In genomic region chr11:115717660-115718390, GRCm38 (mm10) we compare ENCODE assay signal across 10 mouse cellular contexts. TPM values are rescaled to one million over a fixed set of nuclear protein-coding genes. Genes with fewer than 3 reads are reported as not detected.
DNase-seq lines count a peak whose midpoint lies in the region; ATAC-seq and TF ChIP-seq lines count a peak whose summit lies in the region.
"Had no signal": no experiment of that assay in that cellular context is flagged by ENCODE, and none has a peak within 500 bp of the region (broad histone marks: within the 10 kb centered on the region; RNA-seq: fewer than 3 reads in every experiment).

No protein-coding gene starts in this region.

- H3K4me2 ChIP-seq in heart, embryonic 11.5 days, result no peak overlapping the region
- H3K4me2 ChIP-seq: embryonic facial prominence, embryonic 15.5 days had no signal

- 64% methylated on average over 8 of the region's 8 CpGs for WGBS in cerebellum, adult 2 months
- WGBS in heart, embryonic 11.5 days (ENCODE audit: insufficient replicate concordance), result 44% methylated on average over 8 of the region's 8 CpGs

- no peaks in the 10 kb centered on the region for H3K36me3 ChIP-seq in megakaryocyte, embryonic 14.5 days (replicated peaks; ENCODE audit: low read length)
- H3K36me3 ChIP-seq in heart, embryonic 11.5 days (ENCODE audit: control insufficient read depth, insufficient read depth, low read length), result no peaks in the 10 kb centered on the region
- H3K36me3 ChIP-seq: embryonic facial prominence, embryonic 15.5 days had no signal

- no peak overlapping the region for H3K27ac ChIP-seq in cerebellum, adult 2 months (ENCODE audit: insufficient read depth, low read length)
- H3K27ac ChIP-seq in heart, embryonic 11.5 days (ENCODE audit: low read depth, low read length), result no peak overlapping the region
- H3K27ac ChIP-seq: embryonic facial prominence, embryonic 15.5 days had no signal

- peaks cover 2% of the 10 kb centered on the region; the same call in 1 of the 2 replicates for H3K4me1 ChIP-seq in cerebellum, adult 2 months (ENCODE audit: control insufficient read depth, insufficient read depth, low read length)
- peaks cover 49% of the 10 kb centered on the region for H3K4me1 ChIP-seq in megakaryocyte, embryonic 14.5 days
- no peaks in the 10 kb centered on the region for H3K4me1 ChIP-seq in heart, embryonic 11.5 days (ENCODE audit: control insufficient read depth, insufficient read depth, low read length)

- H3K9me3 ChIP-seq in megakaryocyte, embryonic 14.5 days, result peaks cover 3% of the 10 kb centered on the region; the same call in 1 of the 2 replicates
- H3K9me3 ChIP-seq in heart, embryonic 11.5 days (replicated peaks; ENCODE audit: control insufficient read depth, low read length), result no peaks in the 10 kb centered on the region
- H3K9me3 ChIP-seq: embryonic facial prominence, embryonic 15.5 days had no signal

- ATAC-seq in heart, embryonic 11.5 days (replicated peaks; ENCODE audit: insufficient number of reproducible peaks, low FRiP score, low TSS enrichment), result no peak

- TF ChIP-seq CTCF in cerebellum, adult 2 months (IDR thresholded peaks at IDR 0.05; ENCODE audit: borderline replicate concordance, insufficient read depth, low read depth, low read length), result peak; percentile 28; the same call in 1 of the 2 replicates
- TF ChIP-seq CTCF in brain, embryonic 14.5 days (IDR thresholded peaks at IDR 0.05; ENCODE audit: borderline replicate concordance, extremely low read depth, insufficient read depth, insufficient read length), result peak; percentile 32; the same call in 1 of the 2 replicates

- H3K4me3 ChIP-seq in cerebellum, adult 2 months (replicated peaks; ENCODE audit: insufficient read depth, low read depth, low read length), result no peak overlapping the region
- H3K4me3 ChIP-seq in megakaryocyte, embryonic 14.5 days (replicated peaks), result peak overlapping the region; percentile 59
- no peak overlapping the region for H3K4me3 ChIP-seq in heart, embryonic 11.5 days (ENCODE audit: low read depth, low read length)
- H3K4me3 ChIP-seq: embryonic facial prominence, embryonic 15.5 days had no signal

- H3K27me3 ChIP-seq in cerebellum, adult 2 months (ENCODE audit: control insufficient read depth, insufficient read depth, low read length), result no peaks in the 10 kb centered on the region
- peaks cover 2% of the 10 kb centered on the region for H3K27me3 ChIP-seq in megakaryocyte, embryonic 14.5 days (replicated peaks)
- no peaks in the 10 kb centered on the region for H3K27me3 ChIP-seq in heart, embryonic 11.5 days (ENCODE audit: control insufficient read depth, insufficient read depth, low read length)
- H3K27me3 ChIP-seq: embryonic facial prominence, embryonic 15.5 days had no signal

- no peak overlapping the region for H3K9ac ChIP-seq in heart, embryonic 11.5 days (ENCODE audit: low read depth, low read length)
- H3K9ac ChIP-seq: embryonic facial prominence, embryonic 15.5 days had no signal

- no peak for TF ChIP-seq POLR2A in cerebellum, adult 2 months (IDR thresholded peaks at IDR 0.05; ENCODE audit: borderline replicate concordance, insufficient read depth, low read length)
- no peak for TF ChIP-seq POLR2A in brain, embryonic 14.5 days (IDR thresholded peaks at IDR 0.05; ENCODE audit: borderline replicate concordance, extremely low read depth, insufficient read depth, insufficient read length, poor library complexity, severe bottlenecking)

- no peak for DNase-seq in cerebellum, adult 2 months
- DNase-seq in cerebellum, adult 18-20 months, result no peak
- peak; percentile 18 for DNase-seq in 3134 (ENCODE audit: extremely low read depth, insufficient read length, low spot score)
- DNase-seq in brain, embryonic 14.5 days (ENCODE audit: low read depth), result peak; percentile 6
- DNase-seq in layer of hippocampus, adult 9-11 months, result no peak
- no peak for DNase-seq in left cerebral cortex, adult 9 months (ENCODE audit: low spot score in 2 of 2)
- DNase-seq: right cerebral cortex, postnatal 4 days had no signal

RNA-seq across cellular contexts. Expression of gene Grb2, which starts 9.4 kb away (rescaled TPM):
- polyA plus RNA-seq in cerebellum, adult 2 months (2012; rRNA removed), result 132 and 149 TPM in 2 replicates
- polyA plus RNA-seq in brain, embryonic 14.5 days (2012; rRNA removed), result 124 and 127 TPM in 2 replicates
- polyA plus RNA-seq in megakaryocyte, embryonic 14.5 days (2012; ENCODE audit: insufficient read depth, low replicate concordance), result 30.1 and 77.5 TPM in 2 replicates
- polyA plus RNA-seq in heart, embryonic 11.5 days (2014; fragmentation: Nextera tagmentation; extraction: Ambion mirVana), result 42.7 and 56.3 TPM in 2 replicates

RNA-seq across cellular contexts. Expression of gene Tmem94, which starts 47.4 kb away (rescaled TPM):
- polyA plus RNA-seq in cerebellum, adult 2 months (2012; rRNA removed), result 54.2 and 57.4 TPM in 2 replicates
- 56.0 and 61.9 TPM in 2 replicates for polyA plus RNA-seq in brain, embryonic 14.5 days (2012; rRNA removed)
- polyA plus RNA-seq in megakaryocyte, embryonic 14.5 days (2012; ENCODE audit: insufficient read depth, low replicate concordance), result 22.7 and 34.8 TPM in 2 replicates
- 22.9 and 25.1 TPM in 2 replicates for polyA plus RNA-seq in heart, embryonic 11.5 days (2014; fragmentation: Nextera tagmentation; extraction: Ambion mirVana)

Comparison
In these comparisons a context has a peak if more than half of its experiments do, and no peak if none do; other contexts are left out.
1. DNase-seq: peak in 3134 (single experiment) and brain, embryonic 14.5 days (single experiment); none in cerebellum, adult 2 months (0 of 2), cerebellum, adult 18-20 months (0 of 2), layer of hippocampus, adult 9-11 months (single experiment) and left cerebral cortex, adult 9 months (0 of 2).